In genomic region chr19:16797923-16798322, GRCm38 (mm10) we compare ENCODE assay signal across 20 mouse cellular contexts.
"Had no signal": no experiment of that assay in that cellular context is flagged by ENCODE, and none has a peak within 500 bp of the region (broad histone marks: within the 10 kb centered on the region; RNA-seq: fewer than 3 reads in every experiment).

No protein-coding gene starts in this region.

- H3K4me1 ChIP-seq: kidney, embryonic 15.5 days; lung, embryonic 15.5 days; midbrain, embryonic 12.5 days; midbrain, embryonic 15.5 days; neural tube, embryonic 12.5 days; neural tube, embryonic 15.5 days; stomach, embryonic 15.5 days had no signal

- ATAC-seq: midbrain, embryonic 15.5 days had no signal

- DNase-seq: kidney, postnatal 10 days; kidney, postnatal 36 days; layer of hippocampus, postnatal 36 days; liver, embryonic 13.5 days; lung, postnatal 10 days; lung, postnatal 36 days; right cerebral cortex, adult 18-20 months; right cerebral cortex, postnatal 14 days; right cerebral cortex, postnatal 4 days; spleen, adult 18-20 months; thymus, adult 18-20 months; thymus, postnatal 36 days had no signal

- H3K36me3 ChIP-seq: kidney, embryonic 15.5 days; liver, embryonic 13.5 days; lung, embryonic 15.5 days; midbrain, embryonic 12.5 days; midbrain, embryonic 15.5 days; neural tube, embryonic 12.5 days; neural tube, embryonic 15.5 days; stomach, embryonic 15.5 days had no signal

- H3K9ac ChIP-seq: kidney, embryonic 15.5 days; liver, embryonic 13.5 days; lung, embryonic 15.5 days; midbrain, embryonic 12.5 days; midbrain, embryonic 15.5 days; neural tube, embryonic 12.5 days; neural tube, embryonic 15.5 days; stomach, embryonic 15.5 days had no signal

- H3K27ac ChIP-seq: kidney, embryonic 15.5 days; left cerebral cortex, adult 2 months; liver, embryonic 13.5 days; lung, embryonic 15.5 days; midbrain, embryonic 12.5 days; midbrain, embryonic 15.5 days; neural tube, embryonic 12.5 days; neural tube, embryonic 15.5 days; stomach, embryonic 15.5 days had no signal

- H3K27me3 ChIP-seq: kidney, embryonic 15.5 days; liver, embryonic 13.5 days; lung, embryonic 15.5 days; midbrain, embryonic 12.5 days; midbrain, embryonic 15.5 days; neural tube, embryonic 12.5 days; neural tube, embryonic 15.5 days; stomach, embryonic 15.5 days had no signal

- H3K9me3 ChIP-seq: kidney, embryonic 15.5 days; liver, embryonic 13.5 days; lung, embryonic 15.5 days; midbrain, embryonic 12.5 days; midbrain, embryonic 15.5 days; neural tube, embryonic 12.5 days; neural tube, embryonic 15.5 days; stomach, embryonic 15.5 days had no signal

- H3K4me3 ChIP-seq: kidney, embryonic 15.5 days; left cerebral cortex, adult 2 months; liver, embryonic 13.5 days; lung, embryonic 15.5 days; midbrain, embryonic 12.5 days; midbrain, embryonic 15.5 days; neural tube, embryonic 12.5 days; neural tube, embryonic 15.5 days; stomach, embryonic 15.5 days had no signal

- H3K4me2 ChIP-seq: kidney, embryonic 15.5 days; liver, embryonic 13.5 days; lung, embryonic 15.5 days; midbrain, embryonic 12.5 days; midbrain, embryonic 15.5 days; neural tube, embryonic 12.5 days; neural tube, embryonic 15.5 days; stomach, embryonic 15.5 days had no signal
